Mouse (Mus musculus) ES-Bruce4 (cell line): ENCODE measurements around the gene Pdrg1. TPM values are rescaled to one million over a fixed set of nuclear protein-coding genes. Genes with fewer than 3 reads are reported as not detected.
A peak's percentile ranks its signal among the peaks of the same experiment; 100 is the strongest.

Source experiments
- H3K27ac ChIP-seq: 2 replicates; pipeline ENCODE4 v1.5.1; 2012; ENCODE audit warnings: low read length, inconsistent platforms; ENCODE audit not compliant: insufficient read depth
- H3K27me3 ChIP-seq: 2 replicates; pipeline ENCODE4 v1.6.1; 2012; ENCODE audit warnings: mild to moderate bottlenecking, low read length, inconsistent platforms; ENCODE audit not compliant: control insufficient read depth, poor library complexity, insufficient read depth, severe bottlenecking
- H3K36me3 ChIP-seq: 2 replicates; pipeline ENCODE4 v1.6.1; 2012; ENCODE audit warnings: inconsistent platforms, mild to moderate bottlenecking, low read length, moderate library complexity; ENCODE audit not compliant: control insufficient read depth, poor library complexity, insufficient read depth, severe bottlenecking
- H3K4me1 ChIP-seq: one replicate; pipeline ENCODE4 v1.8.1; 2011; ENCODE audit warnings: low read length; ENCODE audit not compliant: control insufficient read depth, insufficient read depth
- H3K4me3 ChIP-seq: 2 replicates; pipeline ENCODE4 v1.5.1; 2011; ENCODE audit warnings: low read depth, mild to moderate bottlenecking, low read length
- H3K9ac ChIP-seq: 2 replicates; pipeline ENCODE4 v1.6.1; 2012; ENCODE audit warnings: low read depth, mild to moderate bottlenecking, inconsistent platforms; ENCODE audit not compliant: poor library complexity, severe bottlenecking
- H3K9me3 ChIP-seq: replicated peaks from 2 replicates; pipeline ENCODE4 v1.6.1; 2012; ENCODE audit warnings: mild to moderate bottlenecking, low read length, inconsistent platforms; ENCODE audit not compliant: control insufficient read depth, poor library complexity, insufficient read depth, severe bottlenecking
- CTCF ChIP-seq: IDR thresholded peaks from one replicate; pipeline ENCODE4 v1.8.1; 2011; ENCODE audit warnings: low read depth, low read length
- EP300 ChIP-seq: IDR thresholded peaks from 2 replicates; pipeline ENCODE4 v1.6.1; 2011; ENCODE audit warnings: low read depth, low read length; ENCODE audit not compliant: insufficient read depth
- POLR2A ChIP-seq: IDR thresholded peaks from one replicate; pipeline ENCODE4 v1.8.1; 2011; ENCODE audit warnings: low read length; ENCODE audit not compliant: insufficient read depth
- polyA plus RNA-seq: library from polyadenylated mRNA; stranded (reverse); fragments of >200 nt; gene quantifications from 2 replicates; pipeline ENCODE4 v1.2.4, GENCODE M21; 2011; ENCODE audit warnings: low read depth; ENCODE audit not compliant: missing spikeins, insufficient read depth, insufficient read length

Pdrg1 gene
- 39.8 and 44.2 TPM in 2 replicates for polyA plus RNA-seq

DNA sequence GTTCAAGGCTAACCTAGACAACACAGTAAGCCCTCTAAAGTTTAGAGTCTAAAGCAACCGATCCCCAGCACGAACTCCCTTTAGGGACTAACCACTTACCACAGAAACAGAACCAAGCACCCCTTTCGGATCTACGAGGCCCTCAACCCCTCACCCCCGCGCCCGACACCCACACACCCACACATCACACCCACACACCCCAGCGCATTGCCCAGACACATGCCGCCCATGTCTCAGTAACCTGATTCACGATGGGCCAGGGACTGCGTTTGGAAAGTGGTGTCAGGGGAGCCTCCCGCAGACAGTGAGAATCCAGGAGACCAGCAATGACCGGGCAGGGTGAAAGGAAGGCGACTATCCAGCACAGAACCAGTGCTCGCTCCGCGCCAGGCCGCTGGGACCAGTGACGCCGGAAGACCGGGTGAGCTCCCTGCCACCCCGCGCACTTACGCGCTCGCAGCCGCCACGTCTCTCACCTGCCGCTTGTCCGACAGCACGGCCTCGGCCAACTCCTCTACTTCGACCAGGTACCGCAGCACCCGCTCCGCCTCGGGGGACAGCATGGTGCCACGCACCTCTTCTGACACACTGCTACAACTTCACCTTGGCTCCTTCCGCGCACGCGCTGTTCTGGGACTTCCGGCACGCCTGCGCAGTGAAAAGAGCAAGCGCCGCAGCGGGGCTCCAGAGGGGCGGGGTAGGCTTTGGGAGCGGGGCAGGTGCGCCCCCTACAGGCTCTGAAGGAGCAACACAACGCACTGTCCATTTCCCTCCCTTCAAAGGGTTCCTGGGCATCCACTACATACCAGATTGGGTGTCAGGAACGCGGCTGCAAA is at the start of gene Pdrg1:
Pdrg1 (minus strand) TSS at position 670 of the 836 bp plus-strand sequence.
- H3K27ac ChIP-seq = no peak within 1 kb of the TSS
- peak; percentile 89 for TF ChIP-seq CTCF
- TF ChIP-seq EP300 = no peak
- TF ChIP-seq POLR2A = peak; percentile 66
- H3K9me3 ChIP-seq = no peaks in the 10 kb centered on the region
- no peaks in the 10 kb centered on the region for H3K4me1 ChIP-seq
- no peaks in the 10 kb centered on the region for H3K27me3 ChIP-seq
- H3K36me3 ChIP-seq = peaks cover 9% of the 10 kb centered on the region; the same call in 1 of the 2 replicates
- peak within 1 kb of the TSS; percentile 95 for H3K4me3 ChIP-seq
- peak within 1 kb of the TSS; percentile 69 for H3K9ac ChIP-seq

DNA sequence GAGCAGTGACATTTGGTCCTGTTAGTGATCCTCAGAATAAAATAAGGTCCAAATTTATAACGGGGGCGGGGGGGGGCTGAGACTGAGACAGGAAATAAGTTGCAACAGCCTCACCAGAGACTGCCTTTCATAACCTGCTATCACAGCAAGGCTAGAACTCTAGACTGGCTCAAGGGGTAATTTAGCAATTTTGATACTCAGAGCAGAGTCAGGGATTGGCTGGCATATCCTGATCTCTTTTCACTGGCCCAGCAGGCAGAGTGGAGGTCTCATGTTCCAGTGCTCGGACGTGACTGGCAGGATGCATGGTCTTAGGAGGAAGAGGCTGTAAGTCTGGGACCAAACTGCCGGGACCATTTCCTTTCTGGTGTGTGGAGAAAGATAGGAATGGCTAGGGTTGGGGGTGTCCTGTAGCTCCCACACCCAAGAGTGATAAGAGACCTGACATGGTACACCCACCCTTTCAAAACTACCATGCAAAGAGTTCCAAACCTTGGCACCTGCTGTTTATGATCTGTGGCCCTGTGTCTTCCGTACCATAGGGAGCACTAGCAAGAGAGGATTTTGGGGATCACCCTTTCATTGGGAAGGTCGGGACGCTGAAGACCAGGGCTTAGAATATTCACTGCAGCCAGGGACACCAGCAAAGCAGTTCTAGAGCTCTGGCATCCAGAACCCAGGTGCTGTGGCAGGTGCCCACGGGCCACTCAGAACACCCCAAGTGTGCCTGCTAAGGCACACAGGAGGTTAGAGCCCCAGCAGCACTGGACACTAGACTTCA is 49.2 kb upstream of the Pdrg1 start:
- Histone ChIP-seq H3K9ac (no peak overlapping the region), H3K4me1 (peaks cover 2% of the 10 kb centered on the region), H3K27me3 (no peaks in the 10 kb centered on the region), H3K4me3 (no peak overlapping the region), H3K9me3 (no peaks in the 10 kb centered on the region), H3K27ac (no peak overlapping the region), H3K36me3 (no peaks in the 10 kb centered on the region)
- TF ChIP-seq CTCF = no peak
- TF ChIP-seq POLR2A = no peak
- TF ChIP-seq EP300 = no peak

DNA sequence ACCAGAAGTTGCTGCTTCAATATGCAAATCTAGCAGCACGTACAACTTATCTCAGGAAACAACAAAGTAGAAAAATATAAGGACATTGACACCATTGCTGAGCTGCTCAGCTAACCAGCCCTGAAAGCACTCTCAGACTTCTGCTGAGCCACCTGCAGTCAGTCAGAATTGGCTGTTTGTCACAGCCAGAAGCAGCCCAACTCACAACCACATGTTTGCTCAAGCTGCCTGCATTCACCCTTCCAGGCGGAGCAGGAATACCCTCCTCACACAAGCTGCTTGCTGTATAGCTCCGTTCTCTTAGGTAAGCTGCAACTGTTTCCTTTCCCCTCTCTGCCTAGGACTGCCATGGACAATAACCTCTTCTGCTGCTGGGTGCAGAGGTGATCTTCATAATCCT is 48.2 kb upstream of the Pdrg1 start:
- Histone ChIP-seq H3K4me1 (peaks cover 2% of the 10 kb centered on the region), H3K27ac (no peak overlapping the region), H3K27me3 (no peaks in the 10 kb centered on the region), H3K9me3 (no peaks in the 10 kb centered on the region), H3K36me3 (no peaks in the 10 kb centered on the region), H3K9ac (no peak overlapping the region), H3K4me3 (no peak overlapping the region)
- TF ChIP-seq CTCF (no peak), POLR2A (no peak), EP300 (no peak)

DNA sequence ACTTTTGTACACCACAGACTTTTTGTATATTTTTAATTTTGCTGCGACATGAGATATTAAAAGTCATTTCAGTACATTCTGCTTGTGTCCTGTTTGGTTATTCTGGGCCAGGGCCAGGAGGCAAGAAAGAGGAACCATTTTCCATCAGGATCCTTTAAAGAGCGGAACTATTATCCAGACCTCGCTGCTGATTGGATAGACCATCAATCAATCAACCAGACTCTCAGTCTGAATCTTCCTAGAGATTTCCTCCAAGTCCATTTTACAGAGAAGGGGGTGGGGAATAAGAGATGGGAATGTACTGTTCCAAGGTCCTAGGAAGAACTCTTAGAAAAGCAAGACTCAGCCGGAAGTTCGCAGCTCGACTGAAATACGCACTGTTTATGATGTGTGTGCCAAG is 45.0 kb upstream of the Pdrg1 start:
- no peak for TF ChIP-seq POLR2A
- TF ChIP-seq CTCF = no peak
- TF ChIP-seq EP300 = no peak
- no peak overlapping the region for H3K27ac ChIP-seq
- no peaks in the 10 kb centered on the region for H3K36me3 ChIP-seq
- H3K9ac ChIP-seq = no peak overlapping the region
- no peaks in the 10 kb centered on the region for H3K4me1 ChIP-seq
- no peaks in the 10 kb centered on the region for H3K27me3 ChIP-seq
- H3K9me3 ChIP-seq = no peaks in the 10 kb centered on the region
- no peak overlapping the region for H3K4me3 ChIP-seq

DNA sequence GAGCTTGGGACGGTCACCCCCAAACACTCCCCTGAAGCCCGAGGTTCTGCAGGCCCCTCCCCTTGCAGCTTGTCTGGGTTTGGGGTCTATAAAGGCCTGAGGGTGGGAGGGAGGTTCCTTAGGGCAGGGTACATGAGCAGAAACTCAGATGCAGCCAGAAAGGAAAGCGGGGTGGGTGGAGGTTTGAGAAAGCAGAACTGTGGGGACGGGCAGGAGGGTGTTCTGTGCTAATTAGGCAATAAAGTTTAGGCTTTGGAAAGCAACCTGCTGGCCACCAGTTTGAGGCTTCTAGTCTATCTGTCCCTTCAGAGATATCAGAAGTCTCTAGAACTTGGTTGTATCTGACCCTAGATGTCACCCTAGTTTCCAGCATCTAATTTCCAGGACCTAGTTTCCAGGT is 43.1 kb upstream of the Pdrg1 start:
- Histone ChIP-seq H3K9ac (no peak overlapping the region), H3K27ac (no peak overlapping the region), H3K4me1 (no peaks in the 10 kb centered on the region), H3K27me3 (no peaks in the 10 kb centered on the region), H3K36me3 (no peaks in the 10 kb centered on the region), H3K9me3 (no peaks in the 10 kb centered on the region), H3K4me3 (no peak overlapping the region)
- TF ChIP-seq EP300 (no peak), POLR2A (no peak), CTCF (no peak)
